ENCODE assay signal across 16 mouse cellular contexts in the genomic region with DNA sequence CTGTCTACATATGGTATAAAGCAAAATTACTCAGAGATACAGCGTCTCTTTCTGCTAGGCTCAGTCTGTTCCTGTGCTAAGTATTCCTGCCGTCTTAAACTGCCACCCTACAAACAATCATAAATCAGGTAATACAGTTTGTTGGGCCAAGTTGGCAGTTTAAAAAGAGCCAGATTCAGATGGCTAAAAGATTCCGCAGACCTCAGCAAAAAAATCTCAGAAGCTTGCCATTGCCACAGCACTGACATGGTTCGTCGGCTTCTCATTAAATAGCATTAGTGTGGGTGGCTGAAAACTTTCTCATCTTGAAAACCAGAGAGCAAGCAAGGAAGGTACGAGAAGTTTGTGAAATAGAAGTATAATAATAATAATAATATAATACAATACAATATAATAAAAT. TPM values are rescaled to one million over a fixed set of nuclear protein-coding genes. Genes with fewer than 3 reads are reported as not detected.
"Had no signal": no experiment of that assay in that cellular context is flagged by ENCODE, and none has a peak within 500 bp of the region (broad histone marks: within the 10 kb centered on the region; RNA-seq: fewer than 3 reads in every experiment).

No protein-coding gene starts in this region.

- H3K4me2 ChIP-seq: liver, embryonic 11.5 days; liver, embryonic 15.5 days; midbrain, embryonic 13.5 days; stomach, embryonic 15.5 days had no signal

- H3K27ac ChIP-seq: left cerebral cortex, adult 2 months; limb, embryonic 10.5 days; liver, embryonic 15.5 days; midbrain, embryonic 13.5 days; stomach, embryonic 15.5 days had no signal

- H3K4me1 ChIP-seq: limb, embryonic 10.5 days; liver, embryonic 15.5 days; midbrain, embryonic 13.5 days; stomach, embryonic 15.5 days had no signal

- H3K27me3 ChIP-seq: liver, embryonic 15.5 days; midbrain, embryonic 13.5 days; stomach, embryonic 15.5 days had no signal

- H3K9ac ChIP-seq: liver, embryonic 15.5 days; midbrain, embryonic 13.5 days; stomach, embryonic 15.5 days had no signal

- H3K9me3 ChIP-seq: limb, embryonic 10.5 days; liver, embryonic 15.5 days; midbrain, embryonic 13.5 days; stomach, embryonic 15.5 days had no signal

- DNase-seq: lung, adult 2 months; lung, postnatal 36 days; right cerebral cortex, postnatal 14 days; thymus, adult 2 months; thymus, postnatal 36 days had no signal

- ATAC-seq: lung, postnatal 0 days; midbrain, embryonic 13.5 days had no signal

- H3K4me3 ChIP-seq: left cerebral cortex, adult 2 months; limb, embryonic 10.5 days; liver, embryonic 15.5 days; midbrain, embryonic 13.5 days; stomach, embryonic 15.5 days had no signal

- H3K36me3 ChIP-seq: limb, embryonic 10.5 days; liver, embryonic 15.5 days; midbrain, embryonic 13.5 days; stomach, embryonic 15.5 days had no signal

RNA-seq across cellular contexts. Expression of a gene that starts 8.1 kb away (rescaled TPM):
- polyA plus RNA-seq: limb, embryonic 10.5 days; limb, embryonic 14.5 days; liver, embryonic 11.5 days; midbrain, embryonic 13.5 days; midbrain, postnatal 0 days; neural tube, embryonic 14.5 days; spleen, adult 2 months had no signal

RNA-seq across cellular contexts. Expression of a gene that starts 13.2 kb away (rescaled TPM):
- polyA plus RNA-seq: limb, embryonic 10.5 days; limb, embryonic 14.5 days; liver, embryonic 11.5 days; liver, embryonic 15.5 days; lung, adult 2 months; lung, postnatal 0 days; midbrain, embryonic 13.5 days; midbrain, postnatal 0 days; neural tube, embryonic 14.5 days; spleen, adult 2 months; stomach, embryonic 15.5 days; thymus, adult 2 months had no signal

RNA-seq across cellular contexts. Expression of a gene that starts 17.5 kb away (rescaled TPM):
- polyA plus RNA-seq: limb, embryonic 10.5 days; limb, embryonic 14.5 days; liver, embryonic 11.5 days; liver, embryonic 15.5 days; lung, adult 2 months; lung, postnatal 0 days; midbrain, embryonic 13.5 days; midbrain, postnatal 0 days; neural tube, embryonic 14.5 days; spleen, adult 2 months; stomach, embryonic 15.5 days; thymus, adult 2 months had no signal

RNA-seq across cellular contexts. Expression of a gene that starts 24.9 kb away (rescaled TPM):
- polyA plus RNA-seq: limb, embryonic 10.5 days; limb, embryonic 14.5 days; liver, embryonic 11.5 days; liver, embryonic 15.5 days; lung, adult 2 months; lung, postnatal 0 days; midbrain, embryonic 13.5 days; midbrain, postnatal 0 days; neural tube, embryonic 14.5 days; spleen, adult 2 months; stomach, embryonic 15.5 days; thymus, adult 2 months had no signal

RNA-seq across cellular contexts. Expression of a gene that starts 28.3 kb away (rescaled TPM):
- polyA plus RNA-seq: limb, embryonic 10.5 days; limb, embryonic 14.5 days; liver, embryonic 11.5 days; midbrain, embryonic 13.5 days; midbrain, postnatal 0 days; neural tube, embryonic 14.5 days; spleen, adult 2 months; stomach, embryonic 15.5 days had no signal
